Mouse (Mus musculus): ENCODE results near the gene Tnrc6a. TPM values are rescaled to one million over a fixed set of nuclear protein-coding genes. Genes with fewer than 3 reads are reported as not detected.

Gene Tnrc6a
- polyA plus RNA-seq (2012; rRNA removed) = 32.2 and 36.1 TPM in 2 replicates

GRCm38 (mm10) chr7:123123665-123124298 lies at the start of gene Tnrc6a:
Gene Tnrc6a (plus strand): TSS chr7:123123885.

GRCm38 (mm10) chr7:123214365-123215075 lies 90.8 kb downstream of the Tnrc6a start, which contains the start of gene Slc5a11:
Gene Slc5a11 (plus strand): TSS chr7:123214780.

Other genes starting within 250 kb of the Tnrc6a start
- gene Rbbp6, start 158.2 kb upstream of the Tnrc6a start, polyA plus RNA-seq (2012; rRNA removed) = 4.8 and 5.0 TPM in 2 replicates
- gene Slc5a11, start 90.9 kb downstream of the Tnrc6a start, polyA plus RNA-seq (2012; rRNA removed) = 0.29 and 0.58 TPM in 2 replicates
- gene Lcmt1, start 245.9 kb downstream of the Tnrc6a start, polyA plus RNA-seq (2012; rRNA removed) = 17.6 and 17.8 TPM in 2 replicates
- 38.5 and 42.5 TPM in 2 replicates for gene Arhgap17, start 246.0 kb downstream of the Tnrc6a start, polyA plus RNA-seq (2012; rRNA removed)